Mouse (Mus musculus) midbrain, embryonic 16.5 days (tissue): ENCODE data around the gene Dhrs7b. TPM values are rescaled to one million over a fixed set of nuclear protein-coding genes. Genes with fewer than 3 reads are reported as not detected.

Experiments
- ATAC-seq: fragments of 200-750 bp; cut with Nextera tagmentation; 2 replicates; pipeline ENCODE4 v1.8.0; 2017; ENCODE audit warnings: moderate TSS enrichment
- H3K27ac ChIP-seq: fragments of 300-500 bp; sonication (generic); 2 replicates; pipeline ENCODE4 v1.5.1; 2014; ENCODE audit warnings: mild to moderate bottlenecking, low read length, mixed read lengths
- H3K27me3 ChIP-seq: fragments of 300-500 bp; sonication (generic); 2 replicates; pipeline ENCODE4 v1.6.1; 2014; ENCODE audit warnings: low read depth, low read length, mixed read lengths; ENCODE audit not compliant: control insufficient read depth, insufficient read depth
- H3K36me3 ChIP-seq: fragments of 300-500 bp; sonication (generic); 2 replicates; pipeline ENCODE4 v1.6.1; 2014; ENCODE audit warnings: mild to moderate bottlenecking, low read length, moderate library complexity, mixed read lengths; ENCODE audit not compliant: control insufficient read depth, insufficient read depth
- H3K4me1 ChIP-seq: fragments of 300-500 bp; sonication (generic); 2 replicates; pipeline ENCODE4 v1.6.1; 2014; ENCODE audit warnings: mild to moderate bottlenecking, low read length, mixed read lengths; ENCODE audit not compliant: control insufficient read depth, insufficient read depth
- H3K4me2 ChIP-seq: fragments of 300-500 bp; sonication (generic); 2 replicates; pipeline ENCODE4 v1.6.1; 2014; ENCODE audit warnings: mild to moderate bottlenecking, low read length, mixed read lengths
- H3K4me3 ChIP-seq: fragments of 300-500 bp; sonication (generic); 2 replicates; pipeline ENCODE4 v1.5.1; 2014; ENCODE audit warnings: low read depth, mild to moderate bottlenecking, low read length, moderate library complexity, mixed read lengths
- H3K9ac ChIP-seq: fragments of 300-500 bp; sonication (generic); 2 replicates; pipeline ENCODE4 v1.6.1; 2014; ENCODE audit warnings: low read depth, low read length, mixed read lengths
- H3K9me3 ChIP-seq: fragments of 300-500 bp; sonication (generic); replicated peaks from 2 replicates; pipeline ENCODE4 v1.6.1; 2014; ENCODE audit warnings: mild to moderate bottlenecking, low read length, mixed read lengths; ENCODE audit not compliant: control insufficient read depth, poor library complexity, severe bottlenecking
- WGBS: fragments of 180-500 bp; shearing (Covaris S2); extraction: QIAGEN DNeasy Blood & Tissue Kit; methylation state at CpG from one replicate; pipeline ENCODE4 v1.1.7; 2014; 5-methylcytosine and 5-hydroxymethylcytosine counted together
- polyA plus RNA-seq: library from polyadenylated mRNA; unstranded; fragments of >200 nt; fragmentation: Nextera tagmentation; extraction: Ambion mirVana; gene quantifications from 2 replicates; pipeline ENCODE4 v1.2.1, GENCODE M21; 2015

The Dhrs7b gene
- polyA plus RNA-seq = 32.3 and 33.5 TPM in 2 replicates

DNA sequence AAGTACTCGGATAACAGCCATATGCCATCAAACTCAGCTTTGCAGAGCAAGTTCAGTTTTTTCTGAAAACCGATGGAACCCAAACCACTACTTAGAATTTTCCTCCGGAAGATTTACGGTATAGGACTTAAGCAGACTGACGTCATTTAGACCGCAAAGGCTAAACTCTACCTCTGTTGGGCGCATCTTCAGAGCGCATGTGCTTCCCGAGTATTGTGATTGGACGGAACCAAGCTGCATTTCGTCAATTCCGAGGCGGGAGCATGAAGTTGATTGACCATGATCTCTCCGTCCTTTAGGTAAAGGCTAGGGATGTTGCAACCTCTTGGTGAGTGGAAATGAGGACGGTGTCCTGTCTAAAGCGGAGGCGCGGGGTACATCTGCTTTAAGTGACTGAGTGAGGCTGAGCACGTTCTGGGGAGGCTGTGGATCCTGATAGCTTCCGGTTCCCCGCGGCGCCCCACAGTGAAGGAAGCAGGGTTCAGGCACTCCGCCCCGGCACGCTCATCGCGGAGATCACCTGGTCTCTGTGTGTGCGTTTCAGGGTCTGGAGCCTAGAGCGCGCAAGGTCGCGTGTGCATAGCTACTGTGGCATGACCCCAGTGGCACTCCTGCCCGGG lies at the start of gene Dhrs7b:
Dhrs7b (plus strand) TSS at position 199 of the 620 bp plus-strand sequence.
- ATAC-seq = peak; percentile 98
- Histone ChIP-seq H3K4me2 (peak within 1 kb of the TSS; percentile 76), H3K9me3 (no peaks in the 10 kb centered on the region), H3K9ac (peak within 1 kb of the TSS; percentile 71), H3K27ac (peak within 1 kb of the TSS; percentile 88), H3K36me3 (no peaks in the 10 kb centered on the region), H3K27me3 (no peaks in the 10 kb centered on the region), H3K4me1 (peaks cover 6% of the 10 kb centered on the region), H3K4me3 (peak within 1 kb of the TSS; percentile 78)
- WGBS = under 1% methylated on average over 34 of the region's 34 CpGs

DNA sequence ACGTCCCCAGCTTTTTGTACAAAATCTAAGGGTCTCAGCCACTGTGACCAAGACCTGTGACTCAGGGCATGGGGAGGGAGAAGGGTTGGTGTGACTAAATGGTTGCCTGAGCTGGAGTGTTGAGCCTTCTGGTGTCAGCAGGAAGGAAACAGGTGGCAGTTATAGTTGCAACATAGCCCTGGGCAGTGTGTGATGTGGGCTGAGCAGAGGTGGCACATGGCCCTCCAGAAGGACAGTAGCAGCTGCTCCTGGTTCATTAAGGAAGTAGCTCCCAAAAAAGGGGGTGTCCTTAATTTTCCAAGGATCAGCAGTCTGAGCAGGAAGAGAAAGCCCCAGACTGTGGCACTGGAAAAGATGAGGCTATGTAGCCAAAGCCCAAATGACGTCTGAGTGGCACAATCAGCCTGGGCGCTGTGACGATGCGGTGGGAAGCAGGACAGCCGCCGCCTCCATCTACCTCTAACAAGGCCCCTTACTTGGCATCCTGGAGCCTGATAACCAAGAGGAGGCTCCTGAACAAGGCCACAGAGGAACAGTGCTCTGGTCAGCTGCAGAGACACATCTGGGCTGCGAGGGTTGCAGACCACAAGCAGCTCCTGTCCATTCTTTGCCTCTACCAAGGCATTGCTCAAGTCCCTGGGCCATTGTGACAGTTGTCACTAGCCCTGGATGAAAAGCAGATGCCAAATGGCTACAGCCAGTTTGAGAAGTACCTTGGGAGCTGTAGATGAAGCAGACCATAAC lies 46.1 kb upstream of the Dhrs7b start:
- Histone ChIP-seq H3K9me3 (no peaks in the 10 kb centered on the region), H3K36me3 (peaks cover 25% of the 10 kb centered on the region), H3K27me3 (no peaks in the 10 kb centered on the region), H3K9ac (no peak overlapping the region), H3K4me1 (peaks cover 34% of the 10 kb centered on the region), H3K4me3 (no peak overlapping the region), H3K4me2 (no peak overlapping the region), H3K27ac (no peak overlapping the region)
- ATAC-seq = no peak
- 95% methylated on average over 8 of the region's 8 CpGs for WGBS

DNA sequence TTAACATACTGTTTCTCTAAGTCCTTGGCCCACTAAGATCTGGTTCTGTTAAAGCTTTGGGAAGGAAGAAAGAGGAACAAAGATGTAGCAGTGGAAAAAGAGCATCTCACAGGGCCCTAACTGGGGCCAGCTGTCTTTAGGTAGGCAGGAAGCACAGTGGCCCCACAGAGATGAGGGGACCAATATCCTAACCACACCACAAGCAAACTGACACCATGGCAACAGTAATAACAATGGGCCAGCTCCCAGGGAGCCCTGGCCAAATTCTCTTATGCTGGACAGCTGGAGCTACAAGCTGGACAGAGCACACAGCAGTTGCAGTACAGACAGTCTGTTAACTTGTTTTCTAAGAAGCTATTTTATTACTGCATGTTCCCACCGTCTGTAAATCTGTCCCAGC lies 42.8 kb upstream of the Dhrs7b start:
- no peaks in the 10 kb centered on the region for H3K9me3 ChIP-seq
- H3K4me1 ChIP-seq = peaks cover 1% of the 10 kb centered on the region
- H3K36me3 ChIP-seq = peaks cover 25% of the 10 kb centered on the region
- no peak overlapping the region for H3K9ac ChIP-seq
- 47% methylated on average over 1 of the region's 1 CpGs for WGBS
- no peaks in the 10 kb centered on the region for H3K27me3 ChIP-seq
- no peak overlapping the region for H3K27ac ChIP-seq
- no peak for ATAC-seq
- H3K4me3 ChIP-seq = no peak overlapping the region
- no peak overlapping the region for H3K4me2 ChIP-seq

DNA sequence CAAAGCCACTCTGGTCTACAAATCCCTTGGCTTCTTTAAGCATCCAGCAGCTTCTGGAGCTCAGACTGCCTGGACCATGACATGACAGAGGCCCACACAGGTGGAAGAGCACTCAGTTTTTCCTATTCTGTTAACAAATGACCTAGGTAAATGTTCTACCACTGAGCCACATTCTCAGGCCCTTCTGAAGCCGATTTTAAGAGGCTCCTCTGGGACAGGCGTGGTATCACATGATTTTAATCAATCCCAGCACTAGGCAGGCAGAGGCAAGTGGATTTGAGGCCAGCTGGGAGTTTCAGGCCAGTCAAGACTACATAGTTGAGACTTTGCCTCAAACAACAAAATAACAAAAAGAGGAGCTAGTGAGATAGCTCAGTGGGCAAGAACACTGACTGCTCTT lies 40.0 kb upstream of the Dhrs7b start:
- Histone ChIP-seq H3K4me2 (no peak overlapping the region), H3K4me3 (no peak overlapping the region), H3K9me3 (no peaks in the 10 kb centered on the region), H3K27ac (no peak overlapping the region), H3K36me3 (peaks cover 8% of the 10 kb centered on the region), H3K27me3 (no peaks in the 10 kb centered on the region), H3K9ac (no peak overlapping the region), H3K4me1 (no peaks in the 10 kb centered on the region)
- ATAC-seq = no peak
- 98% methylated on average over 2 of the region's 2 CpGs for WGBS

DNA sequence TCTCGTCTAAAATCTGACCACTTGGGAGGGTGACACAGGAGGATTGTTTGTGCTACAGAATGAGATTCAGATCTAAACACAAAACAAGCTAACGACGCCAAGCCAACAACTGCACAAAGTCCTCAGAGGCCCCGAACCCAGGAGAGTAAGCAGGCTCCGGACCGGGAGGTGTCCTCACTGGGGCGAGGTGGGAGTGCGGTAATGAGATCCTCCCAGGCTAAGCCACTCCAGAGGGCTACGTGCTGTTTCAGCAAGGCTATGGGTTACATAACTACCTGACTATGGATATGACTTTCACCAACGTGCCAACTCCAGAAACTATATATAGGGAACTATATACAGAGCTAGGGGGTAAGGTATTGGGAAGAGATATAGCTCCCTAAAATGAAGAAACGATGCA lies 34.1 kb upstream of the Dhrs7b start:
- no peaks in the 10 kb centered on the region for H3K9me3 ChIP-seq
- H3K27ac ChIP-seq = no peak overlapping the region
- no peaks in the 10 kb centered on the region for H3K27me3 ChIP-seq
- H3K4me1 ChIP-seq = no peaks in the 10 kb centered on the region
- no peak overlapping the region for H3K4me2 ChIP-seq
- H3K4me3 ChIP-seq = no peak overlapping the region
- WGBS = 95% methylated on average over 11 of the region's 11 CpGs
- no peaks in the 10 kb centered on the region for H3K36me3 ChIP-seq
- no peak overlapping the region for H3K9ac ChIP-seq
- no peak for ATAC-seq

DNA sequence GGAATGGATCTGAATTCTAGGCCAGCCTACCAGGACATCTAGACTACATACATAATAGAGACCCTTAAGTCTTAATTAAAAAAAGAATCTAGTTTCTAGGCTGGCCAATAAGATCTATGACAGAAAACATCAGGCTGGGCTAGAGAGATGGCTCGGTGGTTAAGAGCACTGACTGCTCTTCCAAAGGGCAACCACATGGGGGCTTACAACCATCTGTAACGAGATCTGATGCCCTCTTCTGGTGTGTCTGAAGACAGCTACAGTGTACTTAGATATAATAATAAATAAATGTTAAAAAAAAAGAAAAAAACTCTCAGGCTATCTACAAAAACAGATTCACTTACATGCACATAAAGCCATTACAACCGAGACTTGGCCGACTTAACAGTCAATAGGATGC lies 30.5 kb upstream of the Dhrs7b start:
- H3K27ac ChIP-seq = no peak overlapping the region
- H3K9ac ChIP-seq = no peak overlapping the region
- 90% methylated on average over 4 of the region's 4 CpGs for WGBS
- H3K4me3 ChIP-seq = no peak overlapping the region
- no peaks in the 10 kb centered on the region for H3K27me3 ChIP-seq
- no peaks in the 10 kb centered on the region for H3K4me1 ChIP-seq
- ATAC-seq = no peak
- H3K9me3 ChIP-seq = no peaks in the 10 kb centered on the region
- no peak overlapping the region for H3K4me2 ChIP-seq
- no peaks in the 10 kb centered on the region for H3K36me3 ChIP-seq

DNA sequence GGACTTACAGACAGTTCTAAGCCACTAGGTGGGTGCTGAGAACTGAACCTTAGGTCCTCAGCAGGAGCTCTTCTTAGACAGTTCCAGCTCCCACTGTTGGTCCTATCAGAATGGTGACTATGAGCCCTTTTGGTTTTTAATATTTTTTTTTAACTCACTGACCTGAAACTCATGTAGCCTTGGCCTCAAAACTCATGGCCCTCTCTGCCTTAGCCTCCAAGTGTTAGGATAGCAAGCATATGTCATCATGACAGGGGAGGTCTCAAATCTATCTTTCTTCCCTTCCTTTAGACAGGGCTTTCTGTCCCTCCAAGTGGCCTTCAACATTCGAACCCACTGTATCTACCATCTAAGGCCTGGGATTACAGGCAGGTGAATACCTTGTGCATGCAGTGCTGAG lies 29.5 kb upstream of the Dhrs7b start:
- Histone ChIP-seq H3K4me3 (no peak overlapping the region), H3K27ac (no peak overlapping the region), H3K9ac (no peak overlapping the region), H3K36me3 (no peaks in the 10 kb centered on the region), H3K4me2 (no peak overlapping the region), H3K27me3 (no peaks in the 10 kb centered on the region), H3K4me1 (no peaks in the 10 kb centered on the region), H3K9me3 (no peaks in the 10 kb centered on the region)
- ATAC-seq = no peak
- 90% methylated on average over 1 of the region's 1 CpGs for WGBS

DNA sequence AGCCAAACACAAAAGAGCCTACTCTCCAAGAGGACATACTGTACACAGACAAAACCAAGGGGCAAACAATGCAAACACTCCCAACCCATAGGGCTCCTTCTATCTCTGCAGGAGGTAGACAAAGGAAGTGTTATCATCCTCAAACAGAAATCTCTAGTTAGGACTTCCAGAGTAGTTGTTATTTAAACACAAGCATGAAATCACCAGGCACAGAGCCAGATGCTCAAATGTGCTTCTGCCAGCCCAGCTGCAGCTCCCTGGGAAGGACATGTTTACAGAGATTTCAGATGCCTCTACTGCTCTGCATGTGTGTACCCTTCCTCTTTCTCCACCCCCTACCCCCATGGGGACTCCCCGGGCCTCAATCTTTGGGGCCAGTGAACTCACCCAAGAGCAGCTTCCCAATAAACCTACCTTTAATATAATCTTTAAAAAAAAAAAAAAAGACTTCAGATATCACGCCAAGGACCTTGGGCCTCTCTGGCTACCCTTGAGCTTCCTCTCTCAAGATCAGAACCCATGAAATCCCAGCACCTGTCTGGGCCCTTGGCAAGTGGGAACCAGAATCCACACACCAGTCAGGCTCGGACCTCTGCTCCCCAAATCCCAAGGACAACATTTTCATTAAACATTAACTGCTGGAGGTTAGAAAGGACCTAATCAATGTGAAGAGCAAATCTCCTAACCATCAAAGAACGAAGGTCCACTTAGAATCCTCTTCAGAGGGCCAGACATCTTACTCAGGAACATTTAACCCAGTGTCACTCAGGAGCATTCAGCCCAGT lies 22.0 kb upstream of the Dhrs7b start:
- Histone ChIP-seq H3K9ac (no peak overlapping the region), H3K27ac (no peak overlapping the region), H3K9me3 (no peaks in the 10 kb centered on the region), H3K27me3 (no peaks in the 10 kb centered on the region), H3K4me2 (no peak overlapping the region), H3K4me1 (no peaks in the 10 kb centered on the region; the same call in 1 of the 2 replicates), H3K4me3 (no peak overlapping the region), H3K36me3 (no peaks in the 10 kb centered on the region)
- no peak for ATAC-seq
- WGBS = 83% methylated on average over 4 of the region's 4 CpGs

DNA sequence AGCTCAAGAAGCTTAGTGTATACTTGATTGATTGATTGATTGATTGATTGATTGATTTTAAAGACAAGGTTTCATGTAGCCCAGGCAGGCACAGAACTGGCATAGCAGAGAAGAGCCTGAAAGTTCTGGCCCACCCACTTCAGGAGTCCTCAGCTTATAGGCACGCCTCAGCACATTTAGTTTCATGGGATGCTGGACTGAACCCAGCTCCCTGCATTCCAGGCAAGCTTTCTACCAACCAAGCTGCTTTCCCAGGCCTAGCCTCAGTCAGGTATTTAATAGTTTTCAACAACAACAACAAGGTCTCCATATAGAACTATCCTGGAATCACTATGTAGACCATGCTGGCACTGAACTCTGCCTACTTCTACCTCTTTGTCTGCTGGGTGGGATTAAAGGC lies 20.9 kb upstream of the Dhrs7b start:
- ATAC-seq = no peak
- Histone ChIP-seq H3K27me3 (no peaks in the 10 kb centered on the region), H3K9me3 (no peaks in the 10 kb centered on the region), H3K4me2 (no peak overlapping the region), H3K9ac (no peak overlapping the region), H3K4me3 (no peak overlapping the region), H3K36me3 (no peaks in the 10 kb centered on the region), H3K4me1 (no peaks in the 10 kb centered on the region; the same call in 1 of the 2 replicates), H3K27ac (no peak overlapping the region)
- WGBS = 81% methylated on average over 1 of the region's 1 CpGs
